Mouse (Mus musculus) small intestine, adult 2 months (tissue): ENCODE measurements around the gene Ppp2r1b.

ENCODE experiments used
- CTCF ChIP-seq: fragments of 200-500 bp; IDR thresholded peaks from 2 replicates; pipeline ENCODE4 v1.5.1; 2012; ENCODE audit warnings: low read depth, mild to moderate bottlenecking, control low read depth, inconsistent platforms, low read length, moderate library complexity, mixed read lengths; ENCODE audit not compliant: insufficient replicate concordance, insufficient read length; ENCODE audit errors: extremely low read depth
- POLR2A ChIP-seq: fragments of 200-500 bp; IDR thresholded peaks from 2 replicates; pipeline ENCODE4 v1.6.1; 2012; ENCODE audit warnings: low read depth, mild to moderate bottlenecking, control low read depth, inconsistent platforms, low read length, moderate library complexity

GRCm38 (mm10) chr9:50836097-50836496, 9.0 kb upstream of the Ppp2r1b start:
- no peak for TF ChIP-seq CTCF
- no peak for TF ChIP-seq POLR2A
